In the genomic region with DNA sequence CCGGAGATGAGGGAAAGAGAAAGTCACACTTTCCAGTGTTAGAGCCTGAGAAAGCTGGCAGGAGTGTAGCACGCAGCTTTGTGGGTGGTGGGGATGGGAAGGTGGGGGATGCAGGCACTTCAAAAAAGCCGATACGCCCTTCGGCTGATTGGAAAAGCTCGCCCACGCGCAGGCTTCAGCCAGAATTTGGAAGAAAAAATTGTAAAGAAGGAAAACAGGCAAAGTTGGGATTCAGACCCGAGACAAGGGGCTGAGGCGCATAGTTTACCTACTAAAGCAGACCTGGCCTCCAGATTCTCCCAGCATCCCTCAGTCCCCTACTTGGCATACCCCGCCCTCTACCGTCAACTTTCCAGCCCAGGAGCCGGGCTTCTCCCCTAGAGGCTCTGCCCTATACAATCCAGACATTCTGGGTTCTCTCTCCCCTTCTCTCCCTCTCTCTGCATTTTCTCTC, we compare ENCODE assay signal across 8 mouse cellular contexts. TPM values are rescaled to one million over a fixed set of nuclear protein-coding genes. Genes with fewer than 3 reads are reported as not detected.
DNase-seq lines count a peak whose midpoint lies in the region; ATAC-seq lines count a peak whose summit lies in the region.

No protein-coding gene starts in this region.

- H3K4me2 ChIP-seq in midbrain, embryonic 15.5 days, result peak overlapping the region; percentile 54

- peak; percentile 56; the same call in 1 of the 2 replicates for ATAC-seq in midbrain, embryonic 15.5 days (replicated peaks)

- 0 out of 2 replicates have a peak overlapping the region, but pooled peaks have one; percentile 26 for H3K9ac ChIP-seq in midbrain, embryonic 15.5 days

- intact Hi-C loops in left cerebral cortex, postnatal 14 days (cut with DNase I), result no loop called here

- H3K4me1 ChIP-seq in midbrain, embryonic 15.5 days, result peaks cover 13% of the 10 kb centered on the region

- H3K4me3 ChIP-seq in midbrain, embryonic 15.5 days, result peak overlapping the region; percentile 30

- H3K36me3 ChIP-seq in midbrain, embryonic 15.5 days (replicated peaks), result no peaks in the 10 kb centered on the region

- no peak overlapping the region; the same call in 1 of the 2 replicates for H3K27ac ChIP-seq in midbrain, embryonic 15.5 days

- DNase-seq in lung, adult 18-20 months, result peak; percentile 19 to 44
- DNase-seq in lung, postnatal 14 days, result no peak
- DNase-seq in forelimb bud, embryonic 11.5 days (ENCODE audit: low read depth, low spot score), result peak; percentile 43
- DNase-seq in left cerebral cortex, postnatal 14 days (ENCODE audit: low spot score in 2 of 2), result peak; percentile 76 to 81
- DNase-seq in thymus, postnatal 14 days, result no peak
- no peak for DNase-seq in adrenal gland, adult 2 months
- DNase-seq in B cell, adult 2 months, result no peak

- no peaks in the 10 kb centered on the region for H3K27me3 ChIP-seq in midbrain, embryonic 15.5 days (replicated peaks)

- H3K9me3 ChIP-seq in midbrain, embryonic 15.5 days, result no peaks in the 10 kb centered on the region

- WGBS in midbrain, embryonic 15.5 days, result 3% methylated on average over 13 of the region's 13 CpGs

RNA-seq across cellular contexts. Expression of a gene that starts 8.0 kb away (rescaled TPM):
- not detected for total RNA-seq in left cerebral cortex, postnatal 14 days (2021)
- 0.48 TPM in 1 of 2 replicates, not detected in the other for polyA plus RNA-seq in midbrain, embryonic 15.5 days (2015; fragmentation: Nextera tagmentation; extraction: Ambion mirVana)
- 1 to 10 TPM in 1 of 2 experiments, under 1 TPM in 1; 0.58 to 1.2 TPM for total RNA-seq in adrenal gland, adult 2 months (2021)
- polyA plus RNA-seq in adrenal gland, adult 2 months (2012; rRNA removed), result 1.2 and 1.8 TPM in 2 replicates

RNA-seq across cellular contexts. Expression of a gene that starts 9.2 kb away (rescaled TPM):
- 10 to 100 TPM; 16.1 to 16.3 TPM for total RNA-seq in left cerebral cortex, postnatal 14 days (2021)
- 23.6 and 24.5 TPM in 2 replicates for polyA plus RNA-seq in midbrain, embryonic 15.5 days (2015; fragmentation: Nextera tagmentation; extraction: Ambion mirVana)
- 1 to 10 TPM; 3.1 to 5.5 TPM for total RNA-seq in adrenal gland, adult 2 months (2021)
- 4.3 and 4.6 TPM in 2 replicates for polyA plus RNA-seq in adrenal gland, adult 2 months (2012; rRNA removed)

RNA-seq across cellular contexts. Expression of a gene that starts 23.3 kb away (rescaled TPM):
- total RNA-seq in left cerebral cortex, postnatal 14 days (2021), result not detected
- polyA plus RNA-seq in midbrain, embryonic 15.5 days (2015; fragmentation: Nextera tagmentation; extraction: Ambion mirVana), result not detected in 2 replicates
- not detected for total RNA-seq in adrenal gland, adult 2 months (2021)
- not detected in 2 replicates for polyA plus RNA-seq in adrenal gland, adult 2 months (2012; rRNA removed)

RNA-seq across cellular contexts. Expression of a gene that starts 24.7 kb away (rescaled TPM):
- total RNA-seq in left cerebral cortex, postnatal 14 days (2021), result 10 to 100 TPM; 17.8 to 22.0 TPM
- polyA plus RNA-seq in midbrain, embryonic 15.5 days (2015; fragmentation: Nextera tagmentation; extraction: Ambion mirVana), result 47.2 and 48.6 TPM in 2 replicates
- total RNA-seq in adrenal gland, adult 2 months (2021), result 1 to 10 TPM; 7.0 to 9.6 TPM
- 2.0 and 2.6 TPM in 2 replicates for polyA plus RNA-seq in adrenal gland, adult 2 months (2012; rRNA removed)

RNA-seq across cellular contexts. Expression of a gene that starts 44.4 kb away (rescaled TPM):
- total RNA-seq in left cerebral cortex, postnatal 14 days (2021), result under 1 TPM; 0.32 to 0.40 TPM
- polyA plus RNA-seq in midbrain, embryonic 15.5 days (2015; fragmentation: Nextera tagmentation; extraction: Ambion mirVana), result 0.92 and 1.1 TPM in 2 replicates
- total RNA-seq in adrenal gland, adult 2 months (2021), result under 1 TPM; 0.37 to 0.97 TPM
- 2.1 and 3.0 TPM in 2 replicates for polyA plus RNA-seq in adrenal gland, adult 2 months (2012; rRNA removed)

Comparison
In these comparisons a context has a peak if more than half of its experiments do, and no peak if none do; other contexts are left out.
1. DNase-seq: peak in lung, adult 18-20 months (2 of 2), forelimb bud, embryonic 11.5 days (single experiment) and left cerebral cortex, postnatal 14 days (2 of 2); none in lung, postnatal 14 days (single experiment), thymus, postnatal 14 days (single experiment), adrenal gland, adult 2 months (single experiment) and B cell, adult 2 months (0 of 2).